Mouse (Mus musculus): ENCODE measurements around the gene Gm8298. TPM values are rescaled to one million over a fixed set of nuclear protein-coding genes. Genes with fewer than 3 reads are reported as not detected.
"Not testable (repeated sequence)": the region's sequence is repeated elsewhere in the genome, so short reads cannot be mapped to it uniquely, and the experiment has no call there.

Gm8298 gene
- total RNA-seq (2021) (not detected), polyA plus RNA-seq (2012; rRNA removed) (not detected in 2 replicates)
- long read RNA-seq, result 0 reads

DNA sequence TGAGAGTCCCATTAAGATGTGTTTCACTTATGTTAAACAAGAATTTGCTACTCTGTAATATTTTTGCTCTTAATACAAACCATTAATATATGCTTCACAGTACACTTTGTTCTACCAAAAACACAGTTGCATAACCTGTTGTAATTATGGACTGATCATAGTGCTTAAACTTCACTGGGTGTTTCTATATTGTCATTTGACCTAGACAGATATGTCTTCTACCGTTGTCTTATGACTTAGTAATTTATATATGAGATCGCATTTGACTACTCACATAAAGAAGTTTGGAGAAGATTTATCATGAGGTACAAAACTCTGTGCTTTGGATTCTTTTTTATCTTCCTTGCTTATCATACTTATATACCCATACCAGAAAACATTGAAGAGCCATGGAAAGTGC, at the start of gene Gm8298:
Gene Gm8298 (plus strand): TSS at position 301 of the 400 bp plus-strand sequence.
- DNase-seq, result no peak

- no peak for DNase-seq
Observed at GRCm38 (mm10) chr3:59813169-59813568, 47.7 kb upstream of the Gm8298 start.

- peak; percentile 26 for DNase-seq
Observed at GRCm38 (mm10) chr3:59870765-59871164, 9.9 kb downstream of the Gm8298 start.

DNA sequence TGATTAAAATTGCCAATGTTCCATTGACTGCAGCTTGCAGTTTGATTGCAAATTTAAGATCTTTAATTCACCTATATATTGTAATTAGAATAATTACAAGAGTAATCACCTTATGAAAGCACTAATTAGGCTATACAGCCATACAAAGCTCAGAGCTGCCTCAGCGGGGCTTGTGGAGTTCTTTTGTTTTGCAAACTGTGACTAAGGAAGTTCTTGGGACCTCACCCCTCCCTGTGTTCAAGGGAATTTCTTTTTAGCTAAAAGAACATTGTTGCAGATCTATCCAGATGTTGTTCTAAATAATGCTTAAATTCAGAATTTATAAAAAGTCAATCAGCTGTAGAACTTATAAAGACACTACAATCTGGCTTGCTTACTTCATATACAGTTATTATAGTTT, 16.8 kb downstream of the Gm8298 start:
- DNase-seq, result not testable (repeated sequence)

DNA sequence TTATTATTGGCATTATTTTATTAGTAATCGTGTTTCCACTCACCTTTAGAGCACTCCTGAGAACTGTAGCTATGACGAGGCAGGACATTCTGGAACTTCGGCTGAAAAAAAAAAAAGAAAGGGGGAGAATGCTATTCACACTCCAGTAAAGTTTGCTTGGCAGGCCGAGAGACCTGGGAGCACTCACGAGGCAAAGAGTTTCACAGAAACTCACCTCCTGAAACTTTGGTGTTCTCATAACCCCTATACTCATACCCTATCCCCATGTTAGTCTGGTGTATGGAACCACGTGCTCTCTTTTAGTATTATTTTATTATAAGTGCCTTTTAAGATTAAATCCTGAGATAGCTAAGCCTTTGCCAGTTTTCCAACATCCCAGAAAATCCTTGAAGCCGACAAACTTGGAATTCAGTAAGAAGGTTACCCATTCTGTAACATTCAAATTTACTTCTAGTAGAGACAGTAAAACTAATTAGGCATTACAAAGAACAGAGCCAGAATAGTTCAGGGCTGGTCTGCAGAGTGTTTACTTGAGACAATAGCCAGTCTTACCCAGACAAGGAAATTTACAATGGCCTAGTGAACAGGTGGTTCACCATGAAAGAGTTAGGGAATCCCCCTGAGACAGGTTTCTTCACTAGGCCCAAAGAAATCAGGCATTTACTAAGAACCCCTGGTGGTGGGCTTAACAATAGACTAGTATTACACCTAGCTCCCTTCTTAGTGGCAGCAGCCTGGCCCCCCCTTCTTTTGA, 19.1 kb downstream of the Gm8298 start:
- DNase-seq, result not testable (repeated sequence)

DNA sequence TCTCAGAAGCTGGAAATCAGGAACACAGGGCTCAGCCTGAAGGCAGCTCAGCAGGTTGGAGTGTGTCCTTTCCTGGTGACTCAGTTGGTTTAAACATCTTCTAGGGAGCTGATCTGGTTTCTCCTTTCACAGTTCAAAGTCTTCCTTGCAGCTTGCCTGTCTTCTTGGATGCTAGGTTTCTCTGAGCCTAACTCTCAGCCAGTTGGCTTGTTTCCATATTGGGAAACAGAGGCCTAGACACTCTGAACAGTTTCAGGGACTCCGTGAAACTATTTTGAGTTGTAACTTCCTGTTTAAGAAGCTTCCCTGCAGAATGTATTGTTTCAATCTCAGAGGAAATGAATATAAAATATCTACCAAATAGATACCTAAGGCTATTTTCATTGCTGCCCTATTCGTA, 32.4 kb downstream of the Gm8298 start:
- peak; percentile 5 for DNase-seq

GRCm38 (mm10) chr3:59924914-59925313, 64.1 kb downstream of the Gm8298 start, which contains the start of gene C130079G13Rik:
Gene C130079G13Rik, plus strand, starts transcription at chr3:59925214.
- DNase-seq, result no peak

Other genes with a start within 250 kb of the Gm8298 start
- gene Gm5538, start 131.3 kb upstream of the Gm8298 start, total RNA-seq (2021), result under 1 TPM in 1 of 2 experiments, not detected in 1; 0.46 TPM
- not detected in 2 replicates for gene Gm5538, start 131.3 kb upstream of the Gm8298 start, polyA plus RNA-seq (2012; rRNA removed)
- not detected for gene C130079G13Rik, start 64.2 kb downstream of the Gm8298 start, total RNA-seq (2021)
- gene C130079G13Rik, start 64.2 kb downstream of the Gm8298 start, polyA plus RNA-seq (2012; rRNA removed), result not detected in 2 replicates
- gene Aadacl2, start 145.7 kb downstream of the Gm8298 start, total RNA-seq (2021), result not detected
- not detected in 2 replicates for gene Aadacl2, start 145.7 kb downstream of the Gm8298 start, polyA plus RNA-seq (2012; rRNA removed)
- 1 to 10 TPM in 1 of 2 experiments, not detected in 1; 1.6 TPM for gene Aadac, start 164.7 kb downstream of the Gm8298 start, total RNA-seq (2021)
- not detected in 2 replicates for gene Aadac, start 164.7 kb downstream of the Gm8298 start, polyA plus RNA-seq (2012; rRNA removed)
- 1 to 10 TPM; 1.0 to 2.3 TPM for gene Sucnr1, start 220.8 kb downstream of the Gm8298 start, total RNA-seq (2021)
- gene Sucnr1, start 220.8 kb downstream of the Gm8298 start, polyA plus RNA-seq (2012; rRNA removed), result 1.1 and 1.2 TPM in 2 replicates